Mouse (Mus musculus) testis, adult 2 months (tissue): Measurements from ENCODE around the gene Zfp444.
"Not testable (repeated sequence)": the region's sequence is repeated elsewhere in the genome, so short reads cannot be mapped to it uniquely, and the experiment has no call there.

Experiments
- CTCF ChIP-seq: fragments of 200-500 bp; IDR thresholded peaks from 2 replicates; pipeline ENCODE4 v1.5.1; 2012; ENCODE audit warnings: low read depth, mild to moderate bottlenecking, inconsistent platforms, low read length, moderate library complexity; ENCODE audit not compliant: control insufficient read depth, insufficient read depth, insufficient replicate concordance
- POLR2A ChIP-seq: fragments of 200-500 bp; IDR thresholded peaks from 2 replicates; pipeline ENCODE4 v1.6.1; 2012; ENCODE audit warnings: low read depth, mild to moderate bottlenecking, inconsistent platforms, low read length, moderate library complexity; ENCODE audit not compliant: control insufficient read depth

DNA sequence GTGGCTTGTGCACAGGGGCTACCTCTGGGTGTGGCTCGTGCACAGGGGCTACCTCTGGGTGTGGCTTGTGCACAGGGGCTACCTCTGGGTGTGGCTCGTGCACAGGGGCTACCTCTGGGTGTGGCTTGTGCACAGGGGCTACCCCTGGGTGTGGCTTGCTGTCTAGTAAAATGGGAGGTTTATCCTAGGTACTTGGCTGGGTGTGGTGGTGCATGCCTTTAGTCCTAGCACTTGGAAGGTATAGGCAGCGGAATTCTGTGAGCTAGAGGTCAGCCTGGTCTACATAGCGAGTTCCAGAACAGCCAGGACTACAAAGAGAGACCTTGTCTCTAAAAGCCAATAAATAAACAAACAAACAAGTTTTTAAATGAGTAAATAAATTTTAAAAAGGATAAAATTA lies 42.7 kb downstream of the Zfp444 start:
- TF ChIP-seq CTCF, POLR2A: not testable (repeated sequence)
